Mouse (Mus musculus): ENCODE data around the gene Lrrc61. TPM values are rescaled to one million over a fixed set of nuclear protein-coding genes. Genes with fewer than 3 reads are reported as not detected.

The Lrrc61 gene
- polyA plus RNA-seq, 1 experiment: 22.9 TPM

DNA sequence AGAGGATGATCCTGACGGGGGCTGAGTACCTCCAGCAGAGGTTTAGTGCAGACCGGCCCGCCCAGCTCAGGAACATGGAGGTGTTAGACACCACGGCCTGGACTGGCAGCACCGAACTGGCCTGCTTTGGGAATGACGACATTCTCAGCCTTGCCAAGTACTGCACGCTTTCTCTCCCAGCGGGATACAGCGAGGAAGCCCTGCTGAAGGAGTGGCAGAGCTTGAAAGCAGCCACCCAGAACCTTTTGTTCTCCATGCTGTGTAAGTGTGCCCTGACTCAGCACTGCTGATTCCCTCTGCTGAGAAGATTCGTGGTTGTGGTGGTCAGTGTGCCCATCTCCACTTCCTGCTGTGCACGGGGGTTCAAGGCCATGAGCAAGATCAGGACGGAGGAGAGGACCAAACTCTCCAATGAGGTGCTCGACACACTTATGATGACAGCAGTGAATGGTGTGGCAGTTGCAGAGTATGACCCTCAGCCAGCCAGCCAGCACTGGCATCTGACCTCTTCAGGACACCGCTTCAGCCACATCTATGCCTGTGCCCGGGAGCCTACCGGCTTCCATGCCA lies 24.6 kb upstream of the Lrrc61 start:
- WGBS: 78% methylated on average over 16 of the region's 16 CpGs
- H3K36me3 ChIP-seq (ENCODE audit: control insufficient read depth, insufficient read depth, low read length): no peaks in the 10 kb centered on the region
- TF ChIP-seq POLR2A (IDR thresholded peaks at IDR 0.05; ENCODE audit: low read depth, low read length) (no peak), CTCF (IDR thresholded peaks at IDR 0.05; ENCODE audit: extremely low read depth, insufficient read depth, insufficient read length, insufficient replicate concordance) (no peak)
- no peak for DNase-seq (ENCODE audit: low read depth in 1 of 2, low spot score in 2 of 2)
- no peak overlapping the region for H3K27ac ChIP-seq (ENCODE audit: insufficient read depth, low read length)
- H3K4me3 ChIP-seq (ENCODE audit: extremely low read depth, insufficient read depth, insufficient read length): no peak overlapping the region
- H3K4me1 ChIP-seq (ENCODE audit: control insufficient read depth, insufficient read depth, insufficient read length): no peaks in the 10 kb centered on the region
- no peaks in the 10 kb centered on the region for H3K27me3 ChIP-seq (ENCODE audit: control insufficient read depth, insufficient read depth, low read length)

DNA sequence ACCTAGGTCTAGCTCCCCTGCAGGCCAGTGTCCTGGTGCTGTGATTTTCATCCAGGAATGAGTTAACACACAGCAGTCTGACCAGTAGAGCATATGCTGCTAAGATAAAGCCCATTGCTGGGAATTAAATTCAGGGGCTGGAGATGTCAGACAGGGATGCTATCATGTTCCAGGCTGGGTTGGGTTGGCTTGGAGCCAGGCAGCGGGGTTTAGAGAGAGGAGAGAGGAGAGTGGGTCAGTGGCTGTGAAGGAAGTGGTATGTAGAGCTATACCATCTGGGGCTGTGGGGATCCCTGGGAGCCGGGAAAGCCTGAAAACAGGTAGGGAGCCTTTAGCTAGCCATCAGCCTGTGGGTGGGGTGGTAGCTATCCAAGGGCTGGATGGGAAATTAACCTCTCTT lies 23.7 kb upstream of the Lrrc61 start:
- Histone ChIP-seq H3K4me3 (ENCODE audit: extremely low read depth, insufficient read depth, insufficient read length) (no peak overlapping the region), H3K4me1 (ENCODE audit: control insufficient read depth, insufficient read depth, insufficient read length) (no peaks in the 10 kb centered on the region), H3K27me3 (ENCODE audit: control insufficient read depth, insufficient read depth, low read length) (no peaks in the 10 kb centered on the region), H3K27ac (ENCODE audit: insufficient read depth, low read length) (no peak overlapping the region), H3K36me3 (ENCODE audit: control insufficient read depth, insufficient read depth, low read length) (no peaks in the 10 kb centered on the region)
- DNase-seq (ENCODE audit: low read depth in 1 of 2, low spot score in 2 of 2): no peak
- TF ChIP-seq POLR2A (IDR thresholded peaks at IDR 0.05; ENCODE audit: low read depth, low read length) (no peak), CTCF (IDR thresholded peaks at IDR 0.05; ENCODE audit: extremely low read depth, insufficient read depth, insufficient read length, insufficient replicate concordance) (no peak)
- 65% methylated on average over 2 of the region's 2 CpGs for WGBS

DNA sequence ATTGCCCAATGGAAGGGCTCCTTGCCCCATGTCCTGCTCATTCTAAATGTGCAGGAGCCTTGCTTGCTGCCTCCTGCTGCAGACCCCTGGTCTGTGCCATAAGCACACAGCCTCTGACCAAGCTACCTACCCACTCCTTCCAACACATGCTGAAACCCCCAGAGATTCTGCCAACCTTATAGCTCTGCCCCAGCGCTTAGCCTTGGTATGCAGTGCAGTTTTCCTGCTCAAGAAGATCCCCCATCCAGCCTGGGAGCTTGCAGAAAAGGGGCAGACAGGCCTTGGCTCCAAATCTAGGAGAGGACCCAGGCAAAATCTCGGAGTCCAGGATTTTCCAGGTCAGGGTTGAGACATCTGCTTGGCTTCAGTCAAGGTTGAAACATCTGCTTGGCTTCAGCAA lies 21.1 kb upstream of the Lrrc61 start:
- no peak for DNase-seq (ENCODE audit: low read depth in 1 of 2, low spot score in 2 of 2)
- WGBS: 79% methylated on average over 2 of the region's 2 CpGs
- Histone ChIP-seq H3K36me3 (ENCODE audit: control insufficient read depth, insufficient read depth, low read length) (no peaks in the 10 kb centered on the region), H3K27ac (ENCODE audit: insufficient read depth, low read length) (no peak overlapping the region), H3K27me3 (ENCODE audit: control insufficient read depth, insufficient read depth, low read length) (no peaks in the 10 kb centered on the region), H3K4me3 (ENCODE audit: extremely low read depth, insufficient read depth, insufficient read length) (no peak overlapping the region), H3K4me1 (ENCODE audit: control insufficient read depth, insufficient read depth, insufficient read length) (no peaks in the 10 kb centered on the region)
- TF ChIP-seq POLR2A (IDR thresholded peaks at IDR 0.05; ENCODE audit: low read depth, low read length): no peak
- no peak for TF ChIP-seq CTCF (IDR thresholded peaks at IDR 0.05; ENCODE audit: extremely low read depth, insufficient read depth, insufficient read length, insufficient replicate concordance)

DNA sequence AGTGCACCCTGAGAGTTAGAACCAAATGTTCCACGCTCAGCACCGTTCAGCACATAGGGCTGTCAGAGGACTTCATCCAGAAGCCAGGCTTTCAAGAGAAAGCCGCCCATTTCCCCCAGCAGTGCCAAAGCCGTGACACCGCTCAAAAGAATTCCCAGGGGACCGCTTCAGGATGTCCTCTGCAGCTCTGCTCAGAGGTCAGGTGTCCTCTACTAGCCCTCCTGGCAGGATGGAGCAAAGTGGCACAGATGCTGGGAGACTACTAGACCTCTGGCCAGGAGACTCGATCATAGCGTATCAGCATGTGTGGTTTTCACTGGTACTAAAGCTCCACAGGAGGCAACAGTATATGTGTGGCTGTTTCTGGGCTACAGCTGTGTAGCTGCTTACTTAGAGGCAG lies 19.7 kb upstream of the Lrrc61 start:
- H3K36me3 ChIP-seq (ENCODE audit: control insufficient read depth, insufficient read depth, low read length): no peaks in the 10 kb centered on the region
- TF ChIP-seq CTCF (IDR thresholded peaks at IDR 0.05; ENCODE audit: extremely low read depth, insufficient read depth, insufficient read length, insufficient replicate concordance): no peak
- TF ChIP-seq POLR2A (IDR thresholded peaks at IDR 0.05; ENCODE audit: low read depth, low read length): no peak
- no peak for DNase-seq (ENCODE audit: low read depth in 1 of 2, low spot score in 2 of 2)
- 70% methylated on average over 8 of the region's 8 CpGs for WGBS
- H3K27ac ChIP-seq (ENCODE audit: insufficient read depth, low read length): no peak overlapping the region
- no peaks in the 10 kb centered on the region for H3K27me3 ChIP-seq (ENCODE audit: control insufficient read depth, insufficient read depth, low read length)
- H3K4me3 ChIP-seq (ENCODE audit: extremely low read depth, insufficient read depth, insufficient read length): no peak overlapping the region
- no peaks in the 10 kb centered on the region for H3K4me1 ChIP-seq (ENCODE audit: control insufficient read depth, insufficient read depth, insufficient read length)

DNA sequence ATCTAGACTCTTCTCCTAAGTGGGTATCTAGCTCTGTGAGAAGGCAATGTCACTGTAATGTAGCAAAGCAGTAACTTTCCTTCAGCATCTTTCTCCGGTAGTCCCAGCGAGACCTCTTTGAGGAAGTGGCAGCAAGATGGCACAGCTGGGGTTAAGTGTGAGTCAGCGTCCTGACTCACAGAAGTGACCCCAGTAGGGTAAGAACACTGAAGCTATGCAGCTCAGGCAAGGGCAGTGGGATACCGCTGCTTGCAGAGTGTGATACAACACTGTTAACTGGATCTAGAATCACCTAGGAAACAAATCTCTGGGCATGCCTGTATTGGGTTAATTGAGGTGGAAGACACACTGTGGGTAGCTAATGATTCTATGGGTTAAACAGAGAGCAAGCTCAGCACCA lies 18.5 kb upstream of the Lrrc61 start:
- Histone ChIP-seq H3K4me1 (ENCODE audit: control insufficient read depth, insufficient read depth, insufficient read length) (no peaks in the 10 kb centered on the region), H3K4me3 (ENCODE audit: extremely low read depth, insufficient read depth, insufficient read length) (no peak overlapping the region), H3K36me3 (ENCODE audit: control insufficient read depth, insufficient read depth, low read length) (no peaks in the 10 kb centered on the region), H3K27me3 (ENCODE audit: control insufficient read depth, insufficient read depth, low read length) (no peaks in the 10 kb centered on the region), H3K27ac (ENCODE audit: insufficient read depth, low read length) (no peak overlapping the region)
- no peak for TF ChIP-seq CTCF (IDR thresholded peaks at IDR 0.05; ENCODE audit: extremely low read depth, insufficient read depth, insufficient read length, insufficient replicate concordance)
- WGBS: 32% methylated on average over 4 of the region's 4 CpGs
- DNase-seq (ENCODE audit: low read depth in 1 of 2, low spot score in 2 of 2): no peak

DNA sequence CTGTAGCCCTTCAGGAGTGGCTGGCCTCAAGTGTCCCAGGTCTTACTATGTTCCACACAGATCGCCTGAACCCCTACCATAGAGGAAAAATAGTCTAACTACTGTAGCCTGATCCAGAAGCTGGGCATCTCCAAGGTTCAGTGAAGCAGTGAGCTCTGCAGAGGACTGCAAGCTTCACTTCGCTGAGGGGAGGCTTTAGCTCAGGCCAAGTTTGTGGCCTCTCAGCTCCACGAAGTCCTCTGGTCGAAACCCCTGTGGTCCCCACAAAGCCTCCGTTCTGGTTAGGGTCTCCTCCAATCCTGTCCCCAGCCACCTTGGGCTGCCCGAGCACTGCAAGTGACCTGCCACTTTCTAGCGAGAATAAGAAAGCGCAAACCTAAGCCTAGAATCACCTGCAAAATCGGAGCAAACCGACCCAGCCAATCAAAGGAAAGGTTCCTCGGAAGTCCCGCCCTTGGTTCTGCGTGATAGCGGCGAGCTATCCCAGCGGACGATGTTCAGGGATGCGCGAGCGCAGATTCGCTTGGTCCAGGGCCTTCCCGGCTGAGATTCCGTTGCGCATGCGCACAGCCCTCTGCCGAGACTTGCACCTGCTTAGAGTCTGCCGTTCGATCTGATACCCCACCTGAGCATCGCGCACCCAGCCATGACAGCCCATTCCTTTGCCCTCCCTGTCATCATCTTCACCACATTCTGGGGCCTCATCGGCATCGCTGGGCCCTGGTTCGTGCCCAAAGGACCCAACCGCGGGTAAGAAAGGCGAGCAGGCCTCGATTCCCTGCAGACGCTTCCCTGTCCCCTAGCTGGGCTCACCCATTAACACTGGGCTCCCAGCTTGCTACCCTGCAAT lies 17.3 kb upstream of the Lrrc61 start, which contains the start of gene Atp6v0e2:
Atp6v0e2 (plus strand) TSS at position 511 of the 850 bp plus-strand sequence.
- DNase-seq (ENCODE audit: low read depth in 1 of 2, low spot score in 2 of 2): no peak
- H3K27ac ChIP-seq (ENCODE audit: insufficient read depth, low read length): no peak within 1 kb of the TSS
- H3K27me3 ChIP-seq (ENCODE audit: control insufficient read depth, insufficient read depth, low read length): no peaks in the 10 kb centered on the region
- no peak within 1 kb of the TSS for H3K4me3 ChIP-seq (ENCODE audit: extremely low read depth, insufficient read depth, insufficient read length)
- H3K36me3 ChIP-seq (ENCODE audit: control insufficient read depth, insufficient read depth, low read length): no peaks in the 10 kb centered on the region
- no peaks in the 10 kb centered on the region for H3K4me1 ChIP-seq (ENCODE audit: control insufficient read depth, insufficient read depth, insufficient read length)
- no peak for TF ChIP-seq POLR2A (IDR thresholded peaks at IDR 0.05; ENCODE audit: low read depth, low read length)
- 61% methylated on average over 38 of the region's 38 CpGs for WGBS
